Mouse (Mus musculus) limb, embryonic 12.5 days (tissue): Measurements from ENCODE around the gene Snx11. TPM values are rescaled to one million over a fixed set of nuclear protein-coding genes. Genes with fewer than 3 reads are reported as not detected.
"Not testable (repeated sequence)": the region's sequence is repeated elsewhere in the genome, so short reads cannot be mapped to it uniquely, and the experiment has no call there.

ENCODE experiments used
- ATAC-seq: fragments of 200-750 bp; cut with Nextera tagmentation; 2 replicates; pipeline ENCODE4 v1.8.0; 2017; ENCODE audit warnings: low read depth, moderate TSS enrichment; ENCODE audit not compliant: insufficient number of reproducible peaks, insufficient read depth, low FRiP score, low TSS enrichment
- H3K27ac ChIP-seq: fragments of 300-500 bp; sonication (generic); 2 replicates; pipeline ENCODE4 v1.5.1; 2016; ENCODE audit warnings: mild to moderate bottlenecking, moderate library complexity
- H3K27me3 ChIP-seq: fragments of 300-500 bp; sonication (generic); 2 replicates; pipeline ENCODE4 v1.6.1; 2016; ENCODE audit warnings: mild to moderate bottlenecking, moderate library complexity
- H3K36me3 ChIP-seq: fragments of 300-500 bp; sonication (generic); 2 replicates; pipeline ENCODE4 v1.6.1; 2016; ENCODE audit warnings: mild to moderate bottlenecking, moderate library complexity
- H3K4me1 ChIP-seq: fragments of 300-500 bp; sonication (generic); replicated peaks from 2 replicates; pipeline ENCODE4 v1.6.1; 2016
- H3K4me2 ChIP-seq: fragments of 300-500 bp; sonication (generic); 2 replicates; pipeline ENCODE4 v1.6.1; 2016; ENCODE audit warnings: mild to moderate bottlenecking, moderate library complexity
- H3K4me3 ChIP-seq: fragments of 300-500 bp; sonication (generic); replicated peaks from 2 replicates; pipeline ENCODE4 v1.5.1; 2016; ENCODE audit warnings: mild to moderate bottlenecking
- H3K9ac ChIP-seq: fragments of 300-500 bp; sonication (generic); replicated peaks from 2 replicates; pipeline ENCODE4 v1.6.1; 2016; ENCODE audit warnings: mild to moderate bottlenecking, moderate library complexity
- H3K9me3 ChIP-seq: fragments of 300-500 bp; sonication (generic); 2 replicates; pipeline ENCODE4 v1.6.1; 2016; ENCODE audit warnings: mild to moderate bottlenecking, moderate library complexity
- WGBS: fragments of 180-500 bp; shearing (Covaris S2); methylation state at CpG from one replicate; pipeline ENCODE4 v1.1.7; 2016; 5-methylcytosine and 5-hydroxymethylcytosine counted together
- polyA plus RNA-seq: library from polyadenylated mRNA; unstranded; fragments of >200 nt; fragmentation: Nextera tagmentation; extraction: Ambion mirVana; gene quantifications from 2 replicates; pipeline ENCODE4 v1.2.1, GENCODE M21; 2016

Snx11 gene
- polyA plus RNA-seq, 1 experiment from 2014 or later = 21.2 TPM

- peaks cover 85% of the 10 kb centered on the region for H3K36me3 ChIP-seq
- H3K9ac ChIP-seq = no peak overlapping the region
- 92% methylated on average over 2 of the region's 2 CpGs for WGBS
- no peak for ATAC-seq
- H3K4me3 ChIP-seq = no peak overlapping the region
- H3K27ac ChIP-seq = no peak overlapping the region
- no peaks in the 10 kb centered on the region for H3K9me3 ChIP-seq
- H3K27me3 ChIP-seq = no peaks in the 10 kb centered on the region
- no peaks in the 10 kb centered on the region for H3K4me1 ChIP-seq
- H3K4me2 ChIP-seq = no peak overlapping the region
Measured at GRCm38 (mm10) chr11:96815895-96816294, 38.5 kb upstream of the Snx11 start.

- H3K9ac ChIP-seq = no peak overlapping the region
- peaks cover 85% of the 10 kb centered on the region for H3K36me3 ChIP-seq
- no peak overlapping the region for H3K4me3 ChIP-seq
- 85% methylated on average over 2 of the region's 2 CpGs for WGBS
- no peaks in the 10 kb centered on the region for H3K27me3 ChIP-seq
- H3K4me1 ChIP-seq = no peaks in the 10 kb centered on the region
- H3K27ac ChIP-seq = no peak overlapping the region
- no peaks in the 10 kb centered on the region for H3K9me3 ChIP-seq
- H3K4me2 ChIP-seq = no peak overlapping the region
- ATAC-seq = no peak
Measured at GRCm38 (mm10) chr11:96814443-96814842, 37.1 kb upstream of the Snx11 start.

GRCm38 (mm10) chr11:96813920-96814319 is 36.6 kb upstream of the Snx11 start:
- ATAC-seq = no peak
- no peaks in the 10 kb centered on the region for H3K4me1 ChIP-seq
- H3K4me2 ChIP-seq = no peak overlapping the region
- H3K36me3 ChIP-seq = peaks cover 85% of the 10 kb centered on the region
- no peak overlapping the region for H3K27ac ChIP-seq
- 86% methylated on average over 5 of the region's 5 CpGs for WGBS
- H3K27me3 ChIP-seq = no peaks in the 10 kb centered on the region
- H3K4me3 ChIP-seq = no peak overlapping the region
- H3K9ac ChIP-seq = no peak overlapping the region
- no peaks in the 10 kb centered on the region for H3K9me3 ChIP-seq

- Histone ChIP-seq H3K4me1 (no peaks in the 10 kb centered on the region), H3K4me2 (no peak overlapping the region), H3K36me3 (peaks cover 85% of the 10 kb centered on the region), H3K4me3 (no peak overlapping the region), H3K27ac (no peak overlapping the region), H3K27me3 (no peaks in the 10 kb centered on the region), H3K9me3 (no peaks in the 10 kb centered on the region), H3K9ac (no peak overlapping the region)
- 82% methylated on average over 4 of the region's 4 CpGs for WGBS
- ATAC-seq = no peak
Measured at GRCm38 (mm10) chr11:96813455-96813854, 36.1 kb upstream of the Snx11 start.

GRCm38 (mm10) chr11:96811188-96811587 is 33.8 kb upstream of the Snx11 start:
- not testable (repeated sequence) for H3K27me3 ChIP-seq, H3K4me1 ChIP-seq, ATAC-seq, H3K9me3 ChIP-seq, H3K27ac ChIP-seq, H3K9ac ChIP-seq, H3K4me3 ChIP-seq, H3K4me2 ChIP-seq
- WGBS = 84% methylated on average over 1 of the region's 1 CpGs
- peaks cover 82% of the 10 kb centered on the region for H3K36me3 ChIP-seq

GRCm38 (mm10) chr11:96809562-96810235 is 32.3 kb upstream of the Snx11 start:
- peaks cover 90% of the 10 kb centered on the region for H3K36me3 ChIP-seq

GRCm38 (mm10) chr11:96808066-96808465 is 30.7 kb upstream of the Snx11 start:
- no peaks in the 10 kb centered on the region for H3K9me3 ChIP-seq
- no peaks in the 10 kb centered on the region for H3K4me1 ChIP-seq
- H3K36me3 ChIP-seq = peaks cover 97% of the 10 kb centered on the region
- H3K27ac ChIP-seq = no peak overlapping the region
- no peak for ATAC-seq
- 72% methylated on average over 1 of the region's 1 CpGs for WGBS
- no peak overlapping the region for H3K4me2 ChIP-seq
- H3K27me3 ChIP-seq = no peaks in the 10 kb centered on the region
- H3K4me3 ChIP-seq = no peak overlapping the region
- H3K9ac ChIP-seq = no peak overlapping the region

More at GRCm38 (mm10) chr11:96809562-96810235, 32.3 kb upstream of the Snx11 start:
- Histone ChIP-seq H3K27ac (no peak overlapping the region), H3K4me2 (no peak overlapping the region), H3K4me3 (no peak overlapping the region), H3K27me3 (no peaks in the 10 kb centered on the region), H3K4me1 (no peaks in the 10 kb centered on the region), H3K9me3 (no peaks in the 10 kb centered on the region), H3K9ac (no peak overlapping the region)
- WGBS = 96% methylated on average over 6 of the region's 6 CpGs
- no peak for ATAC-seq

GRCm38 (mm10) chr11:96805606-96806005 is 28.2 kb upstream of the Snx11 start:
- peaks cover 97% of the 10 kb centered on the region for H3K36me3 ChIP-seq
- no peak for ATAC-seq
- WGBS = 95% methylated on average over 5 of the region's 5 CpGs
- no peak overlapping the region for H3K4me2 ChIP-seq
- no peaks in the 10 kb centered on the region for H3K9me3 ChIP-seq
- H3K9ac ChIP-seq = no peak overlapping the region
- H3K4me1 ChIP-seq = no peaks in the 10 kb centered on the region
- H3K27ac ChIP-seq = no peak overlapping the region
- H3K27me3 ChIP-seq = no peaks in the 10 kb centered on the region
- no peak overlapping the region for H3K4me3 ChIP-seq

GRCm38 (mm10) chr11:96799511-96799910 is 22.2 kb upstream of the Snx11 start:
- no peaks in the 10 kb centered on the region for H3K9me3 ChIP-seq
- no peak overlapping the region for H3K4me3 ChIP-seq
- no peak overlapping the region for H3K27ac ChIP-seq
- H3K36me3 ChIP-seq = peaks cover 89% of the 10 kb centered on the region
- no peak for ATAC-seq
- H3K4me2 ChIP-seq = no peak overlapping the region
- 88% methylated on average over 2 of the region's 2 CpGs for WGBS
- no peaks in the 10 kb centered on the region for H3K27me3 ChIP-seq
- H3K9ac ChIP-seq = no peak overlapping the region
- no peaks in the 10 kb centered on the region for H3K4me1 ChIP-seq

GRCm38 (mm10) chr11:96796586-96796985 is 19.2 kb upstream of the Snx11 start:
- Histone ChIP-seq H3K4me1 (peaks cover 13% of the 10 kb centered on the region), H3K27ac (no peak overlapping the region), H3K9me3 (no peaks in the 10 kb centered on the region), H3K9ac (no peak overlapping the region), H3K4me3 (no peak overlapping the region), H3K36me3 (peaks cover 61% of the 10 kb centered on the region), H3K4me2 (no peak overlapping the region), H3K27me3 (no peaks in the 10 kb centered on the region)
- 84% methylated on average over 1 of the region's 1 CpGs for WGBS
- no peak for ATAC-seq

GRCm38 (mm10) chr11:96796081-96796480 is 18.7 kb upstream of the Snx11 start:
- Histone ChIP-seq H3K9ac (no peak overlapping the region), H3K9me3 (no peaks in the 10 kb centered on the region), H3K36me3 (peaks cover 61% of the 10 kb centered on the region), H3K27ac (no peak overlapping the region), H3K4me1 (peaks cover 14% of the 10 kb centered on the region), H3K27me3 (no peaks in the 10 kb centered on the region), H3K4me2 (no peak overlapping the region), H3K4me3 (no peak overlapping the region)
- 98% methylated on average over 2 of the region's 2 CpGs for WGBS
- no peak for ATAC-seq

- Histone ChIP-seq H3K36me3 (peaks cover 59% of the 10 kb centered on the region), H3K9me3 (no peaks in the 10 kb centered on the region), H3K4me3 (no peak overlapping the region), H3K27ac (no peak overlapping the region), H3K4me1 (peaks cover 20% of the 10 kb centered on the region), H3K27me3 (no peaks in the 10 kb centered on the region), H3K9ac (no peak overlapping the region), H3K4me2 (no peak overlapping the region)
- ATAC-seq = no peak
- WGBS = 98% methylated on average over 13 of the region's 13 CpGs
Measured at GRCm38 (mm10) chr11:96795491-96795890, 18.1 kb upstream of the Snx11 start.
